Mouse (Mus musculus): Measurements from ENCODE around the gene Fgfr2.

The Fgfr2 gene

DNA sequence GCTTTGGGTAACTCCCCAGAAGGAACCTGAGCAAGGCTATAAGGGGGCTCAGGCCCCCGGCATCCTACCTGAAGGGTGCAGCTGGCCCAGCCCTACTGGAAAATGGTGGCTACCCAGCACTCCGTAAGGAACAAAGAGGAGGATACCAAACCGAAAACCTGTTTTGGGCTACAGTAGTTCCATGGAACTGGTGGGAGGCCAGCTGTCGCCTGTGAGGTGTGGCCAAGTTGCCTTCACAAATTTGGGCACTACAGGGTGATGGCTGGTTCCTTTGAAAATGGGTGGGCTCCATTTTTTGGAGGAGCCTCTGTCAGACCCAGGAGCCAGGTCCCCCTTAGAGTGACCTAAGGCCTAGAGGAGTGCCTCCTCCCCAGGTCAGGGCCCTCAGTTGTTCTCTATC lies 407.9 kb downstream of the Fgfr2 start:
- DNase-seq (ENCODE audit: low spot score): no peak

DNA sequence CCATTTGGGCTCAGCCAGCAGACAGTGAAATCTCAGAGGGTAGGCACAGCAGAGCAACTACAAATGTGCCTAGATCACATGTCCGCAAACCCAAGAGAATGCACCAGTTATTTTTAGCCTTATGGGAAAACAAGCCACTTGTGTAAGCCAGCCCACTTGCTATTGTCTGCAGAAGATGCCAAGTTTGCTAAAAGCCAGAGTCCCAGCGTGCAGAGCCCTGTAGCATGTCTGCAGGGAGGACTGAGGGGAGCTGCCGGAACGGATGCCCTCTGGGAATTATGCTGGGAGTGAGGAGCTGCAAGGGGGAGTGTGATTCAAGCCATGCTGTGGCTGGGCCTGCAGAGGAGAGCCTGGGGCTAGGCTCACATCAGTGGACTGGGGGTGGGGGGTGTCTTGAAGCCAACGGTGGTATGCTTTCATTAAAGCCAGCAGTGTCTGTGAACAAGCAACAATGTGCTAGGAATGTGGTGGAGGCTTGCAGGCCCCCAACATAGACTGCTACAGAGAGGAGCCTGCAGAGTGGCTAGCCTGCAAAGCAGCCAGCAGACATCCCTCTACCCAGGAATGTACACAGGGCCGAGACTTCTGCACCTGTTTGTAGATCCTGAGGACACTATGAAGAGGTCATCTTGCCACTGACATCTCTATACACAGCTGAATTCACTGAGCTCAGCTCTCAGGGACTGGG lies 408.8 kb downstream of the Fgfr2 start:
- DNase-seq (ENCODE audit: low spot score): no peak

DNA sequence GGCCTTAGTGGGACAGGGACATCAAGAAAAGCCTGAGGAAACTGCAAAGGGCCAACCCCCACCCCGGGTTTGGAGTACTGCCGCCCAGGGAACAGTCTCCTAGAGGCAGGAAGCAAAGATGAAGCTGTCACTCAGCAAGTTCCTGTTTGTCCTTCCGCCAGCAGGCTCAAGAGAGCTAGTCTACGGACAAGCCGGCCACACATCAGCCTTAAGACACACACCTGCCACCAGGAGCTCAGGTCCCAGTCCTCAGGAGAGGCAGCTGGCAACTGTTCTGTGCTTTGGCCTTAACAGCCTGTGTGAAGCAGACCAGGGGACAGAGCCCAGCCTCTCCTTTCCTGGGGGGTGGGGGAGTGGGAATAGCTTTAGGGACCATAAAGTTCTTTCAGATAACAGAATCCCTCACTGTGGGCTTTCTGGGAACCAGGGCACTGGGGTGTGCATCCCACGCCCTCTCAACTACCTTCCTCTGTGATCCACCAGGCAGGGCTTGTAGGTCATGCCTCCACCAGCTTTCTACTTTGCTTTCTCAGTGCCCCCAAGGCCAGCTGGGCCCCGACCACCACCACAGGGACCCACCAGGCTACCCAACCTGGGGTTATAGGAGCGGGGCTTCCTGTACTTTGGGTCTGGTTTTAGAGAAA lies 409.5 kb downstream of the Fgfr2 start:
- no peak for DNase-seq (ENCODE audit: low spot score)

DNA sequence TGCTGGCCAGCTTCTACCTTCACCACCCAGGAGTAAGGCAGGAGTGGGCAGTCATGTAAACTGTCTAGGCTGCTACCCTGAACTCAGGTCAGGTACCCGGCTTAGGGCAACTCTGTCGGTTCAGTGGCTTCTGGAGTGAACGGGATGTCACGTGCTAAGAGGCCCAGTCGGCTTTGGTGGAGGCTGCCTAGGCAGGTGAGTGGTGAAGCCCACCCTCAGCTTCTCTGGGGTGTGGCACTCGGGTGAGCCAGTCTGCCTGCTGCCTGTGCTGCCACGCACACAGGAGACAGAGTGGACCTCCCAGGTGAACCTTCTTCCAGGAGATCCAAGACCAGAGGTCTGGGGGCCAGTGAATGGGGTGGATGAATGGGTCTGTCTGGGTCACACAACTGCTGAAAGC lies 410.2 kb downstream of the Fgfr2 start:
- DNase-seq (ENCODE audit: low spot score): no peak

DNA sequence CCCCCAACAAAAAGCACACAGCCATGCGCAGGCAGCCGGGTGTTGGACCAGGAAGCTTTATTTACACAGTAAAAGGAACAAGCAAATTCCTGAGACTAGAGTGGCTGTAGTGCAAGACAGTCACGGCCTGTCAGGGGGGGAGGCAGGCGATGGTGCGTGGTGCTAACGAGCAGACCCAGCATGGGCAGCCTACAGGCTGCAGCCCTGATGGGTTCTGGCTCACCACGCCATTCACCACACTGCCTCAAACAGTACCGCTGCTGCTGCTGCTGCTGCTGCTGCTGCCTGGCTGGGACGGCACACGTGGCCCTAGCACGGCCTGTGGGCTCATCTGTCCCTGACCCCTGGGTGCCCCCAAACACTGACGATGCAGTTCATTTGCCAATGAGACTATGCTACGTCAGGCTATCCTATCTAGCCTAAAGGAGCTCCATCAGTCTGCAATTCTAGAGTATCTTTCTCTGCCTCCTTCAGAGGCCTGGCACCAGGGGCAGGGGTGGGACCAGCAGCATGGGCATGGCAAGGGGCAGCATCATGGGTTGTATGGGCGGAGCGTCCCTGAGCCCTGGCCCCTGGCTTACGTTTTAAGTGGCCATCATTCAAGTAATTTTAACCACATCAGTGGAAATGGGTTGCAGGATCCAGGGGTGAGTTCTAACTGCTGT lies 411.0 kb downstream of the Fgfr2 start:
- no peak for DNase-seq (ENCODE audit: low spot score)

DNA sequence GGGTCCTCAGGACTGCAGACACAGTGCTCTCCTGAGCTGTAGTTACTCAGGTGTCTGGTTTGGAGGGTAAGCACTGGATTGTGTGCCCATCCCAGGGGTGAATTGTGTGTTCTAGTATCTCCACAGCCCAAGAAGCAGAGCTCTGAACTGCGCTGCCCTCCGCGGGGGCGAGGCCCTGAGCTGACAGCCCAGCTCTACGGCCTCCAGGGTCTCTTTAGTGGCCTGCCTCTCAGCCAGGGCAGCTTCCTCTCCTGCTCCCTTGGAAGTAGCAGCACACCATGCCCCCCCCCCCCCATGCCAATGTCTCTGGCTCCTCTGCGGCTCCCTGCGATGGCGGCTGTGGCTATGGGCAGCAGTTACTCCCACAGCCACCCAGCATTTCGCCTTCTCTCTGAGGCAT lies 411.6 kb downstream of the Fgfr2 start:
- no peak for DNase-seq (ENCODE audit: low spot score)

DNA sequence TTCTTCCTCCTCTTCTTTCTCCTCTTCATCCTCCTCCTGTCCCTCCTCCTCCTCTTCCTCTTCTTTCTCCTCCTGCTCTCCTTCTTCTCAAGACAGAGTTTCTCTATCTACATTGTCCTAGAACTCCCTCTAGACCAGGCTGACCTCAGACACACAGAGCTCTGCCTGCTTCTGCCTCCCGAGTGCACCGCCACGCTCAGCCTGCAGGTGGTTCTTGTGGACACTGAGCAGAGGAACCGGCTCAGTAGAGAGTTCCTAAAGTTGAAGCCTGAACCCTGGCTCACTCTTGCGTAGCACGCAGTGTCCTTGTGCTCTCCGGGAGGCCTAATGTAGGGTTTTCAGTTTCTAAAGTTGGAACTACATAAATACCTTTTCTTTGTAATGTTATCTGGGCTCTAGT lies 418.0 kb downstream of the Fgfr2 start:
- no peak for DNase-seq (ENCODE audit: low spot score)

DNA sequence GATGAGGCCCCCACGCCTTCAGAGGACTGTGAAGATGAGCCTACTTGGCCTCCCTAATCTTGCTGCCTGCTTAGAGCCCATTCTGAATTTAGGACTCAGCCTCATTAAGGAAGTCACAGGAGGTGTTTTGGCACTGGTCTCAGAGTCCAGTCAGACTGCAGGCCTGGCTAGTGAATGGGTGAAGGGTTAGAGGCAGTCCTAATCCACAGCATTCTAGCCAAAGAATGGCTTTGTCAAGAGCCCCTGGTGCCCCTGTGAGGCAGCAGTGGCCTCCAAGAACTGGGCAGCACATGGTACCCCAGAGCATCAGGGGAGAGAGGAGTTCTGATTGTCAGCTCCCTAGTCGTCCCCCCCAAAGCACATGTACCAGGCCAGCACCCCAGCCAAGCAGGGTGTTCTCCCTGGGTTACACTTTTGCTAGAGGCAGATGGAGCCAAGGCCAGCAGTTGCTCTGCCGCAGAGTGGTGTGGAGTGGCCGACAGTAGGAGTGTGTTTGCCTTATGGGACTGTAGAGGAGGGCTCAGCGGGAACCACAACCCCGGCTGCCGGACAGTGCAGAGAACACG lies 418.8 kb downstream of the Fgfr2 start:
- no peak for DNase-seq (ENCODE audit: low spot score)

DNA sequence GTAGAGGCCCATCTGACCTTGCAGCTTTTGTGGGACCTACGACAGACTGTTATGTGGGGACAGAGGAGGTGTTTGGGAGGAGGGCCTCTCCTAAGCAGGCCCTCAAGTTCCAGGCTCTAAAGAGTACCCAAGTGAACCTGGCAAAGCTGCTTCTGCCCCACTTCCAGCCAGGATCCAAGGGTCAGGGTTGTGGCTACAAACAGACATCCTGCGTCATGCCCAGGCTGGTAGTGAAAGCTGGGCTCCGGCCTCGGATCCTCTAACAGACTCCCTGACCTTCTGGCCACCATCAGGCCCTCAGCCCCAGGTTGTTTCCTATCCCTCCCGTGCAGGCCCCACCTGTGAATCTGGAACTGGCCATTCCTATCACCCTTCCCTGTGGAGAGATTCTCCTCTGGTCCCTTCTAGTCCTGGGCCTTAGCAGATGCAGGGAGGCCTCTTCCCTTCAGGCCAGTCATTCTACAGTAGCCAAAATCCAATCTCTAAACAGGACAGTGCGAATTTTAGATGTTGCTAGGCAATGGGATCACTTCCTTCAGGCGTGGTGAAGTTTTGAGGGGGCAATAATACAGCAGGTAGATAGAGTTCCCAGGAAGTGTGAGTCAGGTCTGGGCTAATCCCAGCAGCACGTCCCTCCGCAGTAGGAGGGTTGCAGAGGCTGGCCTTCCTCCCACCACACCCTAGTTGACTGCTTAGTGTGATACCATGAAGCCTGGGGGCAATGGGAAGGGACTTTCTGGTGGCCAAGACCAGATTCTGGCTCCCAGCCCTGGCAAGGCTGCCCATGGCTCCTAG lies 419.4 kb downstream of the Fgfr2 start:
- DNase-seq (ENCODE audit: low spot score): no peak

DNA sequence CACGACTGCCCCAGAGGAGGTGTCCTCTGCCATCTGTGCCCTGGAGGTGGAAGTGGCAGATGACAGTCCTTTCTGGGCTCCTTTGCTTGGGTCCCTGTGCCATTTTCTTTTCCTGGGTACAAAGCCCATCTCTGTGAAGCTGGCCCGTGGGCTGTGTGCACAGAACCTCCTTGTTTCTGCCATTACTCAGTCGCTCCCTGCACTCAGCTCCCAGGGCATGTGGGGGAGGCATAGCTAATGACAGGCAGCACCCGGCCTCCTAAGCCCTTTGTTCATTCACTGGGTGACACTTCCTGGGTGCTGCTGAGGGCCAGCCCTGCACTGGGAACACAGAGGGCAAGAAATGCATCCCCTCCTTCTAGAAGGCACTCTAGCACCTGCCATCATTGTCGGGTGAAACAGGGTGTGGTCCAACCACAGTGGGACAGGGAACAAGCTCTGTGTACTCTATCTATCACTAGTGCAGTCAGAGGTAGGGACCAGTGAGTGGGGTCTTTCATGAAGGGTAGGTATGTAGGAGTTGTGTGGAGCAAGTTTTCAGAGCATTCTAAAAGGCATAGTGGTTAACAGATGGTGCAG lies 420.6 kb downstream of the Fgfr2 start:
- no peak for DNase-seq (ENCODE audit: low spot score)

DNA sequence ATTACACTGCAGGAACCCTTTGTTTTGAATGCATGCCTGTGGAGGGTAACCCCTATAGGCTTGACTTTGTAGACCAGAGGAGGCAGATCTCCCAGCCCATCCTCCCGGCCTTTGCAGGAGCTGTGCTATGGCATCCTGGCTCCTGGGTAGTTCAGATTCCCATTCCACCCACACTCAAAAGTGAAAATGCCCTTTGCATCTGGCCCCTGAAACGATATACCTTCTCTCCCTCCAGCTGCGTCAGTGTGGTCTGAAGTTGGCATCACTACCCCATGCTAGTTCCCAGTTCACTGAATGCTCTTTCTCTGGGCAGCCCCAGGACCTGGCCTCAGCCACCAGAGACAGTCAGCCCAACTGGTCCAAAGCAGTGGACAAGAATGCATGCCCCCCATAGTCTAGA lies 421.1 kb downstream of the Fgfr2 start:
- no peak for DNase-seq (ENCODE audit: low spot score)

DNA sequence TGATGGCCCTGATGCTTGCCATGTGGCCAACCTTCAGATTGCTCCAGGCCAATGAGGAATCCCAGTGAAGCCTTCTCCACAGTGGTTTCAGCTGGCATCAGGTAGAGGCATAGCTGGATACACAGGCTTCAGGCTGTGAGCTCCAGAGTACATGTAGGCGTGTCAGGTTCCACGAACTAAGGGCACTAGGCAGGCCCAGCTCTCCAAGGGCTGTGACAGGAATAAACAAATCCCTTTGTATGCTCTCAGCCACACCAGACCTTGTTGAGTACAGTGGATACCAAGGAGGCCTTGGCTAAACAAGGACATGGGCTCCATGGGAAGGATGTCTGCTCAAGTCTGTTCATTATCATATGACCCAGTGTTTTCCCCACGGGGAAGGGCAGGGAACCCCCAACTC lies 421.7 kb downstream of the Fgfr2 start:
- DNase-seq (ENCODE audit: low spot score): no peak

DNA sequence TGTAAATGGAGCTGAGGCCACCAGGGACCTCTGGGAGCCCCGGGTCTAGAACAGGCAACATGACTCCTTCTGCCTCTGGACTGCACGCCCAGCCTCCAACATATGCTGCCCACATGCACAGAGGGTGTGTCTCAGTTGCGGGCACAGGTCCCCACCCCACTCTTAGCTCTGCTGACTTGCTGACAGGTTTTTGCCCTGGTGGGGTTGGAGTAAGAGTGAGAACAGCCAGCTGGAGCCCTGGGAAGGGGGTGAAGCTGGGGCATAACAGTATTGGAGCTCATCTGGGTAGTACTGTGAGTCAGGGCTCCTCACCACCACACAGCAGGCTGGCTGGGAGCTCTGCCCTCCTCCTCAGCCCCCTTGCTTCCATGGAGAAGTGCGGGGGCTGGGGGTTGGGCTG lies 423.0 kb downstream of the Fgfr2 start:
- no peak for DNase-seq (ENCODE audit: low spot score)

DNA sequence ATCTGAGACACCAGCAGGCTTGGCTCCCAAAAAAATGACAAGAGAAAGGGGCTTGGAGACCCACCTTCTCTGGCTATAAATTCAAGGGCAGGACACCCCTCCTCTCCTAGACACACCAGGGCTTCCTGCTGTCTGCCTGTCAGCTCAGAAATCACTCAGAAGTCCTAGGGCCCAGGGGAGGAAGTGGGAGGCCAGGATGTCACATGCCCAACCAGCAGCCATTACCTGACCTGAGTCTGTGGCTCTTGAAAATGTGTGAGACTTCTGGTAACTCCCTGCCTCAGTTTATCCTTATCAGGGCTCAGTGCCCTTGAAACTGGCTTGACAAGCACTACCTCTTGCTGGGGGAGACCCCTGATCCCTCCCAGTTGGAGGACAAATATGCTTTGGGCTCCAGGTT lies 423.5 kb downstream of the Fgfr2 start:
- DNase-seq (ENCODE audit: low spot score): no peak

DNA sequence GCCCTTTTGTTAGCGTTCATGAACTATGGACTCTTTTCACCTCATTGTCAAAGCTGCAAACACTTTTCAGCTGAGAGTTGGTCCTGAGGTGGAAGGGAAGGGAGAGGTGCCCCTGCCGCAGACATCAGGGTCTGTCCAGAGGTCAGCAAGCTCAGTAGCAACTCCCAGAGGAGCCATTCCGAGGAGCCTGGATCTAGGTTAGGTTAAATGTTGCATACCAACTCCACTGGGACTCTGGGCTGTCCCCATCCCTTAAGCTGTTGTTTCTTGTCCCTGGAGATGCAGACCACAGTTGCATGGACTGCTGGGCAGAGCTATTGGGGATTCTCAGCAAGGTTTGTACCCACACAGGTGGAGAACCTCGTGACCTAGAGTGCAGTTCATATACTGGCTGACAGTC lies 424.0 kb downstream of the Fgfr2 start:
- DNase-seq (ENCODE audit: low spot score): no peak

DNA sequence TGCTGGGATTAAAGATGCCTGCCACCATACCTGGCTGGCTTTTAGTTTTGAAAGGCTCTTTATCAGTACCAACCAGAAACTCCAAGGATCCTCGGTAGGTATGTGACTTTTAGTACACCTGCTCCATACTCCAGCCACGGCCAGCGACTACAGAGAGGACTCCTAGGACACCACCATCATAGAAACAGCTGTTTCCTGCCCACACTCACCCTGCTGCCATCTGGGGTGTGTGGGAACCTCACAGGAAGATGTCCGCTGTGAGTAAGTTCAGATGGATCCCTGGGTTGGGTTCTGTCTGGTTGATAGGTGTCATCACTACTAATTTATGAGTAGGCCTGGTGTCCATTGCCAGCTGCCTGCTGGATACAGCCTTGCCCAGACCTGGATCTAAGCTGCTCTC lies 424.4 kb downstream of the Fgfr2 start:
- no peak for DNase-seq (ENCODE audit: low spot score)

DNA sequence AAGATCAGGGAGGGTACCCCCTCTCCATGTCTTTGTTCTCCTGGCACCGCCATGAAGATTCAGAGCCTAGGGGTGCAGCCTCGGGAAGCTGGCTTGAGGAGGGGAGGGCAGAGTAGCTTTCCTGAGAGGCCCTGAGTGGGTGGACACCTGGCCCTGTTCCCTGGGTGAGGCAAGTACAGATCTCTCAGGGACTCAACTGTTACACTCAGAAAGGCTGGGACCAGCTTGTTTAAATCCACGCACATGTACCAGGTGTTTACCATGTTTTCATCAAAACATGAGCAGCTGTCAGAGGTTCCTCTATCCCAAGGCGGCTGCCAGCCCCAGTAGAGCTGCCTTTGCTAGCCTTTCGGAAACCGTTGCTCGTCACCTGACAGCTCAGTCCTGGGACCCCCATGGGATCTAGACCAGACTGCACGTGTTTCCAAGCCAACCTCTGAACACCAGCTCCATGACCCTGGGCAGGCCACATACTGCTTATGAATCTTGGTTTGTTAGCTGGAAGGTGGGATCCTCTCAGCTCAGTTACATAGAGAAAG lies 425.8 kb downstream of the Fgfr2 start:
- no peak for DNase-seq (ENCODE audit: low spot score)

DNA sequence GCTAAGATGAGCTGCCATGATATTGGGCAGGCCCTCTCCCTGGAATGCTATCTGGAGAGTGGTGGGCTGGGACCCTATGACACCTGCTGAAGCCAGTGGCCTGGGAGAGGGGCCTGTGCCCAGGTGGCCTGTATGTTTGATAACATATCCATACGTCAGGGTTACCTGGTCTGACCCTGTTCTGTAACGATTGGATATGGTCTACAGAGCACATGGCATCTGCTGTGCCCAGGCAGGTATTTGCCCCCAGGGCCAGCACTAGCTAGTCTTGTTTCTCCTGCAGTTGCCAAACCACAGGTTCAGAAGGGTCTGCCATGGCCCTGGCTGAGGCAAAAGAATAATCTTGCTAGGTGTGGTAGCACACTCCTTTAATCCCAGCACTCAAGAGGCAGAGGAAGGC lies 429.6 kb downstream of the Fgfr2 start:
- DNase-seq (ENCODE audit: low spot score): no peak

DNA sequence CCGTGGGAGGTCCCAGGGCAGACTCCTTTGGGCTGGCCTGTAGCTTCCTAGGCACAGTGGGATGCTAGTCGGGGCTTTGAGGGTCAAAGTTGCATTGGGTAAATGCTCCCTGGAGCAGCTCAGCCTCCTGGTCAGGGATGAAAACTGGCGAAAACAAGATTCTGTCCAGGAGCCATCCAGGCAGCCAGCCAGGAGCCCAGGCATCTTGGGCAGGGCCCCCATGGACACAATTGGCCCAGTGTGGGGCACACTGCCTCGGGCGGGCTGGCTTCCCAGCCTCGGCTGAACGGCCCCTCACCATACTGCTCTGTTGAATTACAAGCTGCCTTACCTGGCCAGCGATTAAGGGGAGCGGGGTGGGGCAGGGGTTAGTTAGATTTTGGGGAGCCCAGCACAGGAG lies 430.4 kb downstream of the Fgfr2 start:
- no peak for DNase-seq (ENCODE audit: low spot score)

DNA sequence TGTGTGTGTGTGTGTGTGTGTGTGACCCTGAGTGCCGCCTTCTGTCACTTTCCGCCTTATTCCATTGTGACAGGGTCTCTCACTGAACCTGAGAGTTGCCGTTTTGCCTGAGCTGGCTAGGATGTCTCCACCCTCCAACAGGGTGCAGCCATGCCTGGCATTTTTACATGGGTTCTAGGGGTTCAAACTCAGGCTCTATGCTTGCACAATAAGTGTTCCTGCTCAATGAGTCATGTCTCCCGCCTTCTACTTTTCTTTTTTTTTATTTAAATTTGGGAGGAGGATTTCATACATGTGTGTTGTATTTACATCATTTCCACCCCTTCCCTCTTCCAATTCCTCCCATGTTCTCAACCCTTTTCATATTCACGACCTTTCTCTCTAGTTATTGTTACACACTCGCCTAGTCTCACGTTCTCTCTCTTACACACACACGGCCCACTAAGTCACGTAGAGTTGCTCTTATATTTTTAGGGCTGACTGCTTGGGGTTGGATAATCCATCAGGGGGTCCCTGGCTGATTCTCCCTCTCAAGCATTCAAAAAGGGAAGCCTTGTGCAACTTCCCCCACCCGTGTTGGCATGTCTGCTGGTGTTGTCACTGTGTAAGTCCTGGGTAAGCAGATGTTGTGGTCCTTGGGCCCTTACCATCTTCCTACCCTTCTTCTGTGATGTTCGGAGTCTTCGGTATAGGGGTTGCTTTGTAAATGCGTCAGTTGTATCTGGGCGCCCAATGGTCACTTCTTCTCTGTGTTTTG lies 432.3 kb downstream of the Fgfr2 start:
- DNase-seq (ENCODE audit: low spot score): no peak

DNA sequence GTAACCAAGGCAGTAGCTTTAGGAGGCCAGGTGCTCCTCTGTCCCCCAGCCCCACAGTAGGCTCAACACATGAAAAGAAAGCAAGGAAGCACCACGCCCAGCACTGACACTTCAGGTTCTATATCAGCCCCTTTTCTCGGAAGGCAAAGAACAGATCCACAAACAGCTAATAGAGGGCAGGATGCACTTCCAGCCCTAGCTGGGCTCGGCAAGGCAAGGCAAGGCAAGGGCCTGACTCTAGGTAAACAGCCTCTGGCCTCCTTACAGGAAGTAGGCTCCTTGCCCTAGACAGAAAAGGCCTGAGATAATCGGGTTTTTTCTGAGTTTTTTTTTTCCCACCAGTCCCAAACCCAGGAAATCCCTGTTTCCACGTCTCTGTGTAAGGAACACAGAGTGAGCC lies 433.4 kb downstream of the Fgfr2 start:
- DNase-seq (ENCODE audit: low spot score): no peak

All from ovary, postnatal 14 days (tissue).